Mouse (Mus musculus) embryonic facial prominence, embryonic 14.5 days (tissue): ENCODE measurements around the gene Apom. TPM values are rescaled to one million over a fixed set of nuclear protein-coding genes. Genes with fewer than 3 reads are reported as not detected.

Experiments used
- ATAC-seq: fragments of 200-750 bp; cut with Nextera tagmentation; 2 replicates; pipeline ENCODE4 v1.8.0; 2017; ENCODE audit warnings: low read depth, moderate number of reproducible peaks, moderate TSS enrichment
- DNase-seq: peaks from one replicate; pipeline ENCODE4 v3.0.0-alpha.2; 2015; ENCODE audit warnings: low spot score
- H3K27ac ChIP-seq: fragments of 300-500 bp; sonication (generic); replicated peaks from 2 replicates; pipeline ENCODE4 v1.5.1; 2014; ENCODE audit warnings: low read depth, mild to moderate bottlenecking, low read length, moderate library complexity
- H3K27me3 ChIP-seq: fragments of 300-500 bp; sonication (generic); replicated peaks from 2 replicates; pipeline ENCODE4 v1.6.1; 2014; ENCODE audit warnings: low read length; ENCODE audit not compliant: control insufficient read depth, insufficient read depth
- H3K36me3 ChIP-seq: fragments of 300-500 bp; sonication (generic); 2 replicates; pipeline ENCODE4 v1.6.1; 2014; ENCODE audit warnings: low read length, mixed read lengths; ENCODE audit not compliant: control insufficient read depth, insufficient read depth
- H3K4me1 ChIP-seq: fragments of 300-500 bp; sonication (generic); 2 replicates; pipeline ENCODE4 v1.6.1; 2014; ENCODE audit warnings: antibody characterized with exemption, low read length; ENCODE audit not compliant: control insufficient read depth, insufficient read depth
- H3K4me2 ChIP-seq: fragments of 300-500 bp; sonication (generic); 2 replicates; pipeline ENCODE4 v1.6.1; 2014; ENCODE audit warnings: low read depth, mild to moderate bottlenecking, low read length, moderate library complexity, mixed read lengths
- H3K4me3 ChIP-seq: fragments of 300-500 bp; sonication (generic); 2 replicates; pipeline ENCODE4 v1.5.1; 2014; ENCODE audit warnings: low read depth, mild to moderate bottlenecking, low read length
- H3K9ac ChIP-seq: fragments of 300-500 bp; sonication (generic); 2 replicates; pipeline ENCODE4 v1.6.1; 2014; ENCODE audit warnings: low read depth, mild to moderate bottlenecking, low read length, moderate library complexity, mixed read lengths
- H3K9me3 ChIP-seq: fragments of 300-500 bp; sonication (generic); 2 replicates; pipeline ENCODE4 v1.6.1; 2016; ENCODE audit warnings: low read length; ENCODE audit not compliant: control insufficient read depth
- WGBS: fragments of 180-500 bp; shearing (Covaris S2); extraction: QIAGEN DNeasy Blood & Tissue Kit; methylation state at CpG from one replicate; pipeline ENCODE4 v1.1.7; 2014; 5-methylcytosine and 5-hydroxymethylcytosine counted together
- polyA plus RNA-seq: library from polyadenylated mRNA; unstranded; fragments of >200 nt; fragmentation: Nextera tagmentation; extraction: Ambion mirVana; gene quantifications from 2 replicates; pipeline ENCODE4 v1.2.1, GENCODE M21; 2014

Apom gene
- polyA plus RNA-seq, 1 experiment from 2014 or later, result not detected

- 92% methylated on average over 12 of the region's 12 CpGs for WGBS
- H3K36me3 ChIP-seq, result peaks cover 98% of the 10 kb centered on the region
- H3K4me3 ChIP-seq, result no peak overlapping the region
- peak overlapping the region; percentile 46; the same call in 1 of the 2 replicates for H3K9ac ChIP-seq
- no peak overlapping the region for H3K4me2 ChIP-seq
- H3K27ac ChIP-seq, result peak overlapping the region; percentile 5; the same call in 1 of the 2 replicates
- ATAC-seq (no peak), DNase-seq (no peak)
- H3K27me3 ChIP-seq, result no peaks in the 10 kb centered on the region
- no peaks in the 10 kb centered on the region for H3K4me1 ChIP-seq
- H3K9me3 ChIP-seq, result no peaks in the 10 kb centered on the region
Observed at GRCm38 (mm10) chr17:35155451-35155850, 23.6 kb upstream of the Apom start.

- no peaks in the 10 kb centered on the region for H3K4me1 ChIP-seq
- no peak overlapping the region for H3K9ac ChIP-seq
- H3K4me2 ChIP-seq, result no peak overlapping the region
- H3K27ac ChIP-seq, result 0 out of 2 replicates have a peak overlapping the region, but pooled peaks have one; percentile 30
- H3K36me3 ChIP-seq, result peaks cover 98% of the 10 kb centered on the region
- no peaks in the 10 kb centered on the region for H3K9me3 ChIP-seq
- no peaks in the 10 kb centered on the region for H3K27me3 ChIP-seq
- no peak for DNase-seq
- 89% methylated on average over 7 of the region's 7 CpGs for WGBS
- no peak overlapping the region for H3K4me3 ChIP-seq
- ATAC-seq, result 0 out of 2 replicates have a peak, but pooled peaks have one; percentile 3
Observed at GRCm38 (mm10) chr17:35154616-35155015, 22.8 kb upstream of the Apom start.

DNA sequence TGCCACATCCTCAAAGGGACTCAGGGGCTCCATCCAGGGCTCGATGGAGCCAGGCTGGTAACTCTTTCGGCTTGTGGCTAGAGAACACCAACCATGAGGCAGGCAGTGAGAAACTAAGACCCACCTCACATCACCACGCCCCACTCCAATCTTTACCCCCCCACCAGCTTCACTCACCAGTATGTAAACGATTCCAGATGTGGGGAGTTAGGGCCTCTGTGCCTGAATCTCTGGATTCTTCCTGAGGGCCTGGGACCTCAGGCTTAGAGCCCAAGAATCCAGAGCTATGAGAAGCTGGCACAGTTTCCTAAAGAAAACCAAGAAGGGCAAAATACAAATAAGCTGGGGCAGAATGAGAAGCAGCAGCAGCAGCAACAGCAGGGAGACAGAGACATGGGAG, 22.1 kb upstream of the Apom start:
- Histone ChIP-seq H3K36me3 (peaks cover 98% of the 10 kb centered on the region), H3K27me3 (no peaks in the 10 kb centered on the region), H3K4me1 (no peaks in the 10 kb centered on the region), H3K9me3 (no peaks in the 10 kb centered on the region), H3K4me2 (no peak overlapping the region), H3K9ac (no peak overlapping the region), H3K27ac (0 out of 2 replicates have a peak overlapping the region, but pooled peaks have one; percentile 30), H3K4me3 (no peak overlapping the region)
- DNase-seq (peak; percentile 56), ATAC-seq (0 out of 2 replicates have a peak, but pooled peaks have one; percentile 13)
- 60% methylated on average over 3 of the region's 4 CpGs for WGBS

- DNase-seq, result no peak
- no peak overlapping the region for H3K27ac ChIP-seq
- peaks cover 98% of the 10 kb centered on the region for H3K36me3 ChIP-seq
- H3K4me3 ChIP-seq, result no peak overlapping the region
- H3K4me1 ChIP-seq, result no peaks in the 10 kb centered on the region
- H3K27me3 ChIP-seq, result no peaks in the 10 kb centered on the region
- no peak overlapping the region for H3K9ac ChIP-seq
- 87% methylated on average over 9 of the region's 9 CpGs for WGBS
- H3K4me2 ChIP-seq, result no peak overlapping the region
- ATAC-seq, result no peak
- H3K9me3 ChIP-seq, result no peaks in the 10 kb centered on the region
Observed at GRCm38 (mm10) chr17:35153077-35153476, 21.2 kb upstream of the Apom start.

- H3K9me3 ChIP-seq, result no peaks in the 10 kb centered on the region
- H3K36me3 ChIP-seq, result peaks cover 98% of the 10 kb centered on the region
- no peak overlapping the region for H3K27ac ChIP-seq
- no peaks in the 10 kb centered on the region for H3K4me1 ChIP-seq
- ATAC-seq, result no peak
- no peak overlapping the region for H3K4me3 ChIP-seq
- H3K4me2 ChIP-seq, result no peak overlapping the region
- H3K9ac ChIP-seq, result no peak overlapping the region
- no peaks in the 10 kb centered on the region for H3K27me3 ChIP-seq
- WGBS, result 95% methylated on average over 4 of the region's 4 CpGs
- DNase-seq, result no peak
Observed at GRCm38 (mm10) chr17:35152121-35152520, 20.3 kb upstream of the Apom start.

GRCm38 (mm10) chr17:35147922-35148639, 16.2 kb upstream of the Apom start:
- no peaks in the 10 kb centered on the region for H3K27me3 ChIP-seq
- H3K9ac ChIP-seq, result no peak overlapping the region
- 0 out of 2 replicates have a peak overlapping the region, but pooled peaks have one; percentile 15 for H3K27ac ChIP-seq
- DNase-seq, result no peak
- no peak overlapping the region for H3K4me3 ChIP-seq
- no peaks in the 10 kb centered on the region for H3K4me1 ChIP-seq
- H3K9me3 ChIP-seq, result no peaks in the 10 kb centered on the region
- no peak for ATAC-seq
- WGBS, result 73% methylated on average over 5 of the region's 5 CpGs
- no peak overlapping the region for H3K4me2 ChIP-seq
- peaks cover 98% of the 10 kb centered on the region for H3K36me3 ChIP-seq

- peaks cover 98% of the 10 kb centered on the region for H3K36me3 ChIP-seq
- no peak overlapping the region for H3K4me2 ChIP-seq
- no peak for DNase-seq
- ATAC-seq, result no peak
- no peaks in the 10 kb centered on the region for H3K27me3 ChIP-seq
- H3K9ac ChIP-seq, result no peak overlapping the region
- 47% methylated on average over 3 of the region's 3 CpGs for WGBS
- H3K4me3 ChIP-seq, result no peak overlapping the region
- no peaks in the 10 kb centered on the region for H3K9me3 ChIP-seq
- no peaks in the 10 kb centered on the region for H3K4me1 ChIP-seq
- no peak overlapping the region for H3K27ac ChIP-seq
Observed at GRCm38 (mm10) chr17:35147348-35147747, 15.5 kb upstream of the Apom start.

DNA sequence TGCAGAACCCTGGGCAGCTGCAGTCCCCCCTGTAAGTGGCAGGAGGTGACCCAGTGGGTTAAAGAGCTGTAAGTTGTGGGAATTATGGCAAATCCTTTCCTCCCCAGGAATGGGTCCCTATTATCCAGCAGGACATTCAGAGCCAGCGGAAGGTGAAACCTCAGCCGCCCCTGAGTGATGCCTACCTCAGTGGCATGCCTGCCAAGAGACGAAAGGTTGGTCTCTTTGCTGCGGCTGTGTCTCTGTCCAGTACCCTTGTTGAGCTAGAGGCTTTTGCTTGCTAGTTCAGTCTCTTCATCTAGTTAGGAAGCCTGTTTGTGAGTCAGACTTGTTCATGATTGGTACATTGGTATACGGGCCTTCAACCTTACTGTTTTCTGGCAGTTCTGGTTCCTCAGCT, 14.3 kb upstream of the Apom start:
- peaks cover 98% of the 10 kb centered on the region for H3K36me3 ChIP-seq
- H3K4me1 ChIP-seq, result no peaks in the 10 kb centered on the region
- no peak overlapping the region for H3K4me3 ChIP-seq
- H3K9ac ChIP-seq, result no peak overlapping the region
- ATAC-seq (no peak), DNase-seq (no peak)
- H3K27ac ChIP-seq, result no peak overlapping the region
- 75% methylated on average over 5 of the region's 5 CpGs for WGBS
- no peaks in the 10 kb centered on the region for H3K9me3 ChIP-seq
- no peaks in the 10 kb centered on the region for H3K27me3 ChIP-seq
- H3K4me2 ChIP-seq, result no peak overlapping the region

DNA sequence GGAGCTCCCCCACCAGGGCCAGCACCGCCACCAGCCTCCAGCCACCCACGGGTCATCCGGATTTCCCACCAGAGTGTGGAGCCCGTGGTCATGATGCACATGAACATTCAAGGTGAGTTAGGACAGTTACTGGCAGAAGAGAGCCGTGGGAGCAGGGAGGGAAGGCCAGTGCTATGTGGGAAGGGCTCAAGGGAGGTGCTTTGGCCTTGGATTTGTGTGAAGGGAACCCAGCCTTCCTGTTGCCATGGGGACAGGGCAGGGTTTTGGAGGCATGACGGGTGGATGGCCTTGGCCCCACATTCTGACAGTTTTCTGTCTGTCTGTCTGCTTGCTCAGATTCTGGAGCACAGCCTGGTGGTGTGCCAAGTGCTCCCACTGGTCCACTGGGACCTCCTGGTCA, 10.1 kb upstream of the Apom start:
- no peak overlapping the region for H3K4me2 ChIP-seq

More for the DNA sequence above, 10.1 kb upstream of the Apom start:
- Histone ChIP-seq H3K36me3 (peaks cover 93% of the 10 kb centered on the region), H3K27me3 (no peaks in the 10 kb centered on the region), H3K4me1 (peaks cover 5% of the 10 kb centered on the region), H3K4me3 (no peak overlapping the region), H3K27ac (no peak overlapping the region), H3K9me3 (no peaks in the 10 kb centered on the region), H3K9ac (no peak overlapping the region)
- ATAC-seq (no peak), DNase-seq (no peak)
- 95% methylated on average over 6 of the region's 6 CpGs for WGBS
